Mouse (Mus musculus) lung, postnatal 25 days (tissue): ENCODE measurements around the gene C730034F03Rik.
A peak's percentile ranks its signal among the peaks of the same experiment; 100 is the strongest.

Source experiments
- DNase-seq: peaks from one replicate; pipeline ENCODE4 v3.0.0; 2022; ENCODE audit warnings: low spot score

Gene C730034F03Rik

GRCm38 (mm10) chr15:89475611-89476474 lies 46.5 kb downstream of the C730034F03Rik start:
- peak; percentile 97 for DNase-seq

- DNase-seq: no peak
Observed at GRCm38 (mm10) chr15:89476475-89476815, 47.1 kb downstream of the C730034F03Rik start.

- peak; percentile 38 for DNase-seq
Observed at GRCm38 (mm10) chr15:89477091-89477491, 47.7 kb downstream of the C730034F03Rik start, which contains the start of gene Arsa. Gene Arsa, minus strand, starts transcription at chr15:89477425.

GRCm38 (mm10) chr15:89477806-89478205 lies 48.4 kb downstream of the C730034F03Rik start:
- no peak for DNase-seq

GRCm38 (mm10) chr15:89478622-89479021 lies 49.2 kb downstream of the C730034F03Rik start:
- no peak for DNase-seq
